Mouse (Mus musculus): Measurements from ENCODE around the gene Tmem150b. TPM values are rescaled to one million over a fixed set of nuclear protein-coding genes. Genes with fewer than 3 reads are reported as not detected.

The Tmem150b gene
- total and polyA plus RNA-seq, 3 experiments: 0.31 to 1.4 TPM; not detected in 1

GRCm38 (mm10) chr7:4752821-4753570, 27.9 kb upstream of the Tmem150b start, which contains the start of gene Cox6b2:
Gene Cox6b2, minus strand, starts transcription at chr7:4753094.
- Histone ChIP-seq H3K27ac (ENCODE audit: control insufficient read depth, low read depth, low read length) (peak within 1 kb of the TSS; percentile 33), H3K4me1 (ENCODE audit: control insufficient read depth in 1 of 2, insufficient read depth in 2 of 2, low read length in 2 of 2) (peaks cover 0 to 8% of the 10 kb centered on the region in 2 experiments; a peak in 3 of 4 replicates), H3K27me3 (ENCODE audit: control insufficient read depth in 1 of 2, insufficient read depth in 2 of 2, low read length in 2 of 2) (no peaks in the 10 kb centered on the region; a peak in 1 of 4 replicates), H3K36me3 (ENCODE audit: control insufficient read depth in 1 of 2, insufficient read depth in 2 of 2, low read length in 2 of 2) (no peaks in the 10 kb centered on the region), H3K79me2 (ENCODE audit: control insufficient read depth, insufficient read depth, low read length, poor library complexity) (no peaks in the 10 kb centered on the region; the same call in 1 of the 2 replicates), H3K9ac (ENCODE audit: control insufficient read depth, low read depth, low read length, poor library complexity, severe bottlenecking) (peak within 1 kb of the TSS; percentile 65), H3K9me3 (replicated peaks; ENCODE audit: insufficient read depth, low read length) (no peaks in the 10 kb centered on the region), H3K4me3 (ENCODE audit: control insufficient read depth in 1 of 2, insufficient read depth in 1 of 2, low read depth in 2 of 2, low read length in 2 of 2) (peak within 1 kb of the TSS; percentile 60 to 94)
- DNase-seq (ENCODE audit: low read depth, low spot score): peak; percentile 98
- TF ChIP-seq HCFC1 (IDR thresholded peaks at IDR 0.05; ENCODE audit: low read depth, low read length) (peak; percentile 20; the same call in 1 of the 2 replicates), MXI1 (IDR thresholded peaks at IDR 0.05; ENCODE audit: low read depth, low read length) (peak; percentile 41; the same call in 1 of the 2 replicates), SIN3A (IDR thresholded peaks at IDR 0.05; ENCODE audit: low read length) (peak; percentile 82), POLR2A (IDR thresholded peaks at IDR 0.05; ENCODE audit: control insufficient read depth in 1 of 2, insufficient read depth in 1 of 2, low read depth in 1 of 2, low read length in 2 of 2, poor library complexity in 1 of 2) (peak; percentile 62 to 92; a peak in 3 of 4 replicates), POLR2AphosphoS2 (IDR thresholded peaks at IDR 0.05; ENCODE audit: low read length) (peak; percentile 84; the same call in 1 of the 2 replicates), ZNF384 (IDR thresholded peaks at IDR 0.05; ENCODE audit: low read depth, low read length) (no peak), EP300 (IDR thresholded peaks at IDR 0.05; ENCODE audit: low read depth in 1 of 2, low read length in 2 of 2) (no peak), NELFE (IDR thresholded peaks at IDR 0.05; ENCODE audit: low read depth, low read length) (peak; percentile 74), ZMIZ1 (IDR thresholded peaks at IDR 0.05; ENCODE audit: low read depth, low read length) (peak; percentile 90), TBP (IDR thresholded peaks at IDR 0.05; ENCODE audit: low read depth, low read length) (peak; percentile 80), MAX (IDR thresholded peaks at IDR 0.05; ENCODE audit: low read length) (peak; percentile 78)

GRCm38 (mm10) chr7:4751971-4752820, 27.1 kb upstream of the Tmem150b start:
- DNase-seq (ENCODE audit: low read depth, low spot score): peak; percentile 79
- TF ChIP-seq POLR2AphosphoS5 (IDR thresholded peaks at IDR 0.05; ENCODE audit: borderline replicate concordance, low read depth, low read length) (peak; percentile 80; the same call in 1 of the 2 replicates), HCFC1 (IDR thresholded peaks at IDR 0.05; ENCODE audit: low read depth, low read length) (no peak; the same call in 1 of the 2 replicates)
- Histone ChIP-seq H3K9ac (ENCODE audit: control insufficient read depth, low read depth, low read length, poor library complexity, severe bottlenecking) (peak overlapping the region; percentile 65), H3K9me3 (replicated peaks; ENCODE audit: insufficient read depth, low read length) (no peaks in the 10 kb centered on the region), H3K27ac (ENCODE audit: control insufficient read depth, low read depth, low read length) (peak overlapping the region; percentile 33), H3K79me2 (ENCODE audit: control insufficient read depth, insufficient read depth, low read length, poor library complexity) (no peaks in the 10 kb centered on the region; the same call in 1 of the 2 replicates), H3K4me1 (ENCODE audit: control insufficient read depth in 1 of 2, insufficient read depth in 2 of 2, low read length in 2 of 2) (peaks cover 0 to 13% of the 10 kb centered on the region in 2 experiments; a peak in 3 of 4 replicates), H3K36me3 (ENCODE audit: control insufficient read depth in 1 of 2, insufficient read depth in 2 of 2, low read length in 2 of 2) (no peaks in the 10 kb centered on the region), H3K27me3 (ENCODE audit: control insufficient read depth in 1 of 2, insufficient read depth in 2 of 2, low read length in 2 of 2) (no peaks in the 10 kb centered on the region), H3K4me3 (ENCODE audit: control insufficient read depth in 1 of 2, insufficient read depth in 1 of 2, low read depth in 2 of 2, low read length in 2 of 2) (peak overlapping the region; percentile 60 to 94)

All from MEL (cell line).